Mouse (Mus musculus): ENCODE data around the gene Urb2. TPM values are rescaled to one million over a fixed set of nuclear protein-coding genes. Genes with fewer than 3 reads are reported as not detected.

The Urb2 gene
- polyA plus RNA-seq, 1 experiment from 2014 or later = 4.7 TPM

GRCm38 (mm10) chr8:124085668-124086067 lies 64.4 kb downstream of the Urb2 start:
- H3K27ac ChIP-seq (ENCODE audit: low read length) = no peak overlapping the region
- no peak overlapping the region for H3K9ac ChIP-seq (replicated peaks; ENCODE audit: low read length)
- 49% methylated on average over 4 of the region's 4 CpGs for WGBS
- no peak overlapping the region for H3K4me3 ChIP-seq (ENCODE audit: low read length)
- H3K4me2 ChIP-seq (replicated peaks; ENCODE audit: low read depth, low read length) = no peak overlapping the region
- H3K9me3 ChIP-seq (ENCODE audit: low read length) = no peaks in the 10 kb centered on the region
- no peak for ATAC-seq (ENCODE audit: low FRiP score, low TSS enrichment)
- no peaks in the 10 kb centered on the region for H3K27me3 ChIP-seq (ENCODE audit: insufficient read depth, low read length)
- no peaks in the 10 kb centered on the region for H3K36me3 ChIP-seq (ENCODE audit: insufficient read depth, low read length)
- H3K4me1 ChIP-seq (ENCODE audit: insufficient read depth, low read length) = no peaks in the 10 kb centered on the region

DNA sequence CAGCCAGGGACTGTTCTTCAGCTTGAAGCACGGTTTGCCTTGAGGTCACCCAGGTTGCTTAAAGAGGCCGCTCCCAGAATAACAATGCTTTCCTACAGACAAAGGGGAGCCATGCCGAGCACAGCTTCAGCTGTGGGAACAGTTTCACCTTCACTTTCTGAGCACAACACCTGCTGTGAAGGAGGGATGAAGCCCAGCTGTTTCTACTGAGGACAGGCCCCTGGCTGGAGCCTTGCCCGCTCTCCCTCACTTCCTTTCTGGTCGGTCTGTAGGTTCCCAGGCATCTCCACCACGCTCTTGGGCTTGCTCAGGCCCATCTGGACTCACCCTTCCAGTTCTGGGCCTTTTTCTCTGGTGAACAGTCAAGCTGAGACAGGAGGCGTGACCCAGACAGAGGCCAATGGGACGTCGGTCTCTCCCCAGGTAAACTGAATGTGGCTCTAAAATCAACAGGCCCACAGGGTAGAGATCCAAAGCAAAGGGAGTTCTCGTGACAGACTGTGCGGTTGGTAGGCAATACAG lies 66.8 kb downstream of the Urb2 start:
- WGBS = 52% methylated on average over 11 of the region's 11 CpGs
- Histone ChIP-seq H3K27ac (ENCODE audit: low read length) (no peak overlapping the region), H3K4me3 (ENCODE audit: low read length) (no peak overlapping the region), H3K9ac (replicated peaks; ENCODE audit: low read length) (no peak overlapping the region), H3K27me3 (ENCODE audit: insufficient read depth, low read length) (no peaks in the 10 kb centered on the region), H3K9me3 (ENCODE audit: low read length) (no peaks in the 10 kb centered on the region), H3K4me2 (replicated peaks; ENCODE audit: low read depth, low read length) (no peak overlapping the region), H3K36me3 (ENCODE audit: insufficient read depth, low read length) (no peaks in the 10 kb centered on the region), H3K4me1 (ENCODE audit: insufficient read depth, low read length) (no peaks in the 10 kb centered on the region)
- ATAC-seq (ENCODE audit: low FRiP score, low TSS enrichment) = no peak

- Histone ChIP-seq H3K36me3 (ENCODE audit: insufficient read depth, low read length) (no peaks in the 10 kb centered on the region), H3K4me2 (replicated peaks; ENCODE audit: low read depth, low read length) (no peak overlapping the region), H3K27ac (ENCODE audit: low read length) (no peak overlapping the region), H3K9ac (replicated peaks; ENCODE audit: low read length) (no peak overlapping the region), H3K4me1 (ENCODE audit: insufficient read depth, low read length) (no peaks in the 10 kb centered on the region), H3K9me3 (ENCODE audit: low read length) (no peaks in the 10 kb centered on the region), H3K27me3 (ENCODE audit: insufficient read depth, low read length) (no peaks in the 10 kb centered on the region), H3K4me3 (ENCODE audit: low read length) (no peak overlapping the region)
- ATAC-seq (ENCODE audit: low FRiP score, low TSS enrichment) = no peak
- WGBS = 83% methylated on average over 5 of the region's 5 CpGs
These were observed 67.7 kb downstream of the Urb2 start for GRCm38 (mm10) chr8:124089016-124089415.

GRCm38 (mm10) chr8:124090473-124090872 lies 69.2 kb downstream of the Urb2 start:
- no peaks in the 10 kb centered on the region for H3K36me3 ChIP-seq (ENCODE audit: insufficient read depth, low read length)
- no peaks in the 10 kb centered on the region for H3K27me3 ChIP-seq (ENCODE audit: insufficient read depth, low read length)
- H3K9me3 ChIP-seq (ENCODE audit: low read length) = no peaks in the 10 kb centered on the region
- 90% methylated on average over 5 of the region's 5 CpGs for WGBS
- no peak overlapping the region for H3K4me2 ChIP-seq (replicated peaks; ENCODE audit: low read depth, low read length)
- no peak overlapping the region for H3K9ac ChIP-seq (replicated peaks; ENCODE audit: low read length)
- H3K4me3 ChIP-seq (ENCODE audit: low read length) = no peak overlapping the region
- H3K4me1 ChIP-seq (ENCODE audit: insufficient read depth, low read length) = no peaks in the 10 kb centered on the region
- H3K27ac ChIP-seq (ENCODE audit: low read length) = no peak overlapping the region
- no peak for ATAC-seq (ENCODE audit: low FRiP score, low TSS enrichment)

MicroRNAs within 50 kb of the gene (microRNA counts, 519-probe panel; counts per million panel counts)
- 1,624 counts per million, percentile 43 among the panel's probes with 10 or more counts for microRNA mmu-miR-1967

Small RNA genes within 50 kb of the gene (microRNA-seq; reads per million reads assigned to microRNA genes)
- not detected for gene Mir1967

Other genes starting within 250 kb of the Urb2 start
- gene Rab4a, start 215.5 kb upstream of the Urb2 start, polyA plus RNA-seq (2015; fragmentation: Nextera tagmentation; extraction: Ambion mirVana) = 50.8 and 51.5 TPM in 2 replicates
- 2.9 and 3.3 TPM in 2 replicates for gene Ccsap, start 161.3 kb upstream of the Urb2 start, polyA plus RNA-seq (2015; fragmentation: Nextera tagmentation; extraction: Ambion mirVana)
- 58.8 and 166 TPM in 2 replicates for gene Acta1, start 126.8 kb upstream of the Urb2 start, polyA plus RNA-seq (2015; fragmentation: Nextera tagmentation; extraction: Ambion mirVana)
- gene Nup133, start 72.2 kb upstream of the Urb2 start, polyA plus RNA-seq (2015; fragmentation: Nextera tagmentation; extraction: Ambion mirVana) = 34.5 and 42.4 TPM in 2 replicates
- gene Abcb10, start 38.4 kb upstream of the Urb2 start, polyA plus RNA-seq (2015; fragmentation: Nextera tagmentation; extraction: Ambion mirVana) = 16.0 and 16.2 TPM in 2 replicates
- 38.4 and 41.1 TPM in 2 replicates for gene Taf5l, start 111 bp upstream of the Urb2 start, polyA plus RNA-seq (2015; fragmentation: Nextera tagmentation; extraction: Ambion mirVana)
- 47.0 and 47.1 TPM in 2 replicates for gene Galnt2, start 209.9 kb downstream of the Urb2 start, polyA plus RNA-seq (2015; fragmentation: Nextera tagmentation; extraction: Ambion mirVana)